Mouse (Mus musculus): ENCODE data around the gene Tspan2.

Tspan2 gene

GRCm38 (mm10) chr3:102763713-102764400 is 29.5 kb downstream of the Tspan2 start:
- no peak for DNase-seq (ENCODE audit: extremely low read depth, insufficient read length, low spot score)

GRCm38 (mm10) chr3:102764850-102765249 is 30.5 kb downstream of the Tspan2 start:
- no peak for DNase-seq (ENCODE audit: extremely low read depth, insufficient read length, low spot score)

DNA sequence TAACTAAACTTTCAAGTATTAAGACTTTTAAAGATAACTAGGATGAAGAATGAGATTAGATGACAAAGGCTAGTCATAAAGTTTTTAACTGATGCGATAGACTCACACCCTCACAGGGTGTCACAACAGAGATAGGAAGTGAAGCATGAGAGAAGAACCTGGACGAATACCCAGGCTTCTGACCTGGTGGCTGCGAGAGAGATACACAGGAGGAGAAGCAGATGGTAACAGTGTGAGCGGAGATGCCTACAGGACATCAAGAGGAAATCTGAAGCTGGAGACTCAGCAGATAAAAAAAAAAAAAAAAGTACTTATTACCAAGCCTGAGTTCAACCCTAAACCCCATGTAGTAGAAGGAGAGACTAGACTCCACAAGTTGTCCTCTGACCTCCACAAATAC is 38.7 kb downstream of the Tspan2 start:
- DNase-seq (ENCODE audit: extremely low read depth, insufficient read length, low spot score) = no peak

- no peak for DNase-seq (ENCODE audit: extremely low read depth, insufficient read length, low spot score)
Measured at GRCm38 (mm10) chr3:102782618-102783017, 48.3 kb downstream of the Tspan2 start, which contains the start of gene Tshb. TSS of gene Tshb (minus strand) at chr3:102782718.

- no peak for DNase-seq (ENCODE audit: extremely low read depth, insufficient read length, low spot score)
Measured at GRCm38 (mm10) chr3:102787369-102787768, 53.0 kb downstream of the Tspan2 start.

GRCm38 (mm10) chr3:102803937-102804336 is 69.6 kb downstream of the Tspan2 start:
- DNase-seq (ENCODE audit: extremely low read depth, insufficient read length, low spot score) = peak; percentile 43

GRCm38 (mm10) chr3:102842386-102842785 is 108.1 kb downstream of the Tspan2 start:
- DNase-seq (ENCODE audit: extremely low read depth, insufficient read length, low spot score) = no peak

DNA sequence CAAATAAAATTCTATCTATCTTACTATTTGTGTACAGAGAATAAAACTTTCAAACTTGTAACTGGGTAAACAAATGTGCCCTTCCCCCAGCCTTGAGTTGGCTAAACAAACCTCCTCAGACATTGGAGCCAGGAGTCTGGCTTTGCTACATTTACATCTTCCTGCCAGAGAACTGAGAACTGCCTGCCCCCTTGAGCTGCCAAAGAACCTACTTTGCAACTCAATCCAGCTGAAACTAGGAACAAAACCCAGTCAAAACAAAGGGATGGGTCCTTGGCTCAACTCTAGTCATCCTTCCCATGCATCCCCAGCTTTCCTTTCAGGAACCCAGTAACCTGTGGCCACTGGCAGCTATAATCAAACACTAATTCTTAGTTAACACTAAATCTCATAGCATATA is 114.3 kb downstream of the Tspan2 start:
- no peak for DNase-seq (ENCODE audit: extremely low read depth, insufficient read length, low spot score)
